In genomic region chr1:33940364-33940928, GRCm38 (mm10) we compare ENCODE assay signal across 10 mouse cellular contexts.
"Had no signal": no experiment of that assay in that cellular context is flagged by ENCODE, and none has a peak within 500 bp of the region (broad histone marks: within the 10 kb centered on the region; RNA-seq: fewer than 3 reads in every experiment).

No protein-coding gene starts in this region.

- H3K9me3 ChIP-seq: limb, embryonic 15.5 days; liver, embryonic 13.5 days; midbrain, embryonic 13.5 days had no signal

- H3K4me2 ChIP-seq: limb, embryonic 15.5 days; liver, embryonic 13.5 days; midbrain, embryonic 13.5 days had no signal

- H3K4me1 ChIP-seq: limb, embryonic 15.5 days; midbrain, embryonic 13.5 days had no signal

- H3K27ac ChIP-seq: kidney, postnatal 0 days; limb, embryonic 15.5 days; liver, embryonic 13.5 days; midbrain, embryonic 13.5 days; stomach, postnatal 0 days had no signal

- DNase-seq: kidney, adult 9 months; kidney, postnatal 36 days; liver, embryonic 13.5 days; lung, adult 18-20 months; thymus, adult 18-20 months; thymus, postnatal 14 days had no signal

- H3K27me3 ChIP-seq: limb, embryonic 15.5 days; liver, embryonic 13.5 days; midbrain, embryonic 13.5 days had no signal

- H3K9ac ChIP-seq: limb, embryonic 15.5 days; liver, embryonic 13.5 days; midbrain, embryonic 13.5 days had no signal

- ATAC-seq: midbrain, embryonic 13.5 days had no signal

- H3K36me3 ChIP-seq: limb, embryonic 15.5 days; liver, embryonic 13.5 days; midbrain, embryonic 13.5 days had no signal

- H3K4me3 ChIP-seq: limb, embryonic 15.5 days; liver, embryonic 13.5 days; midbrain, embryonic 13.5 days had no signal
